Mouse (Mus musculus) C2C12 (cell line): ENCODE data around the gene Kl.

ENCODE experiments used
- CEBPB ChIP-seq: IDR thresholded peaks from one replicate; pipeline ENCODE4 v1.6.1; 2011; ENCODE audit warnings: low read depth, mild to moderate bottlenecking, control low read depth, moderate library complexity
- CTCF ChIP-seq: IDR thresholded peaks from one replicate; pipeline ENCODE4 v1.5.1; 2011; ENCODE audit not compliant: control insufficient read depth, insufficient read depth, insufficient read length
- FOSL1 ChIP-seq: IDR thresholded peaks from one replicate; pipeline ENCODE4 v1.8.0; 2011; ENCODE audit warnings: mild to moderate bottlenecking, low read length; ENCODE audit not compliant: poor library complexity, insufficient read depth, severe bottlenecking
- MAX ChIP-seq: IDR thresholded peaks from one replicate; pipeline ENCODE4 v1.6.1; 2011; ENCODE audit warnings: mild to moderate bottlenecking, control low read depth
- MYOD1 ChIP-seq: IDR thresholded peaks from one replicate; pipeline ENCODE4 v1.6.1; 2011; ENCODE audit warnings: low read depth; ENCODE audit not compliant: control insufficient read depth, insufficient read length
- MYOG ChIP-seq: IDR thresholded peaks from one replicate; pipeline ENCODE4 v1.6.1; 2011; ENCODE audit not compliant: control insufficient read depth, insufficient read length; ENCODE audit errors: extremely low read depth
- USF1 ChIP-seq: IDR thresholded peaks from one replicate; pipeline ENCODE4 v1.6.1; 2011; ENCODE audit warnings: low read depth, mild to moderate bottlenecking, control low read depth, moderate library complexity

DNA sequence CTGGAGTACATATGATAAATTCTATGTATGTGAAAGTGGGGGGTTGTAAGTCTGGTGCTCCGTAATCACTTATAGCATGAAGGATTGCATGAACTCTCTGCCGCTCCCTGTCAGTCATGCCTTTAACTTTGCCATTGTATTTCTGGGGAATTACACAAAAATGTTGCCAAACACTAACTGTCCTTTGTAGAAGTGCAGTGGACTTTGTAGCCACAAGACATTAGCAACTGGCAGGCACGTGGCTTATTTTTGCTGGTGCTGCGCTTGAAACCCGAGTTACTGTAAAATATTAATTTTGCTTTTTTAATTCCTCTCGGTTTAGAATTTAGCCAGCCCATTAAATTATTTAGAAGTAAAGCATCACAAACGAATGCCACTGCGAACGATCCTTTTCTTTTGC lies 2.4 kb downstream of the Kl start:
- no peak for TF ChIP-seq CTCF
- no peak for TF ChIP-seq MAX
- no peak for TF ChIP-seq MYOG
- TF ChIP-seq CEBPB = no peak
- no peak for TF ChIP-seq FOSL1
- TF ChIP-seq USF1 = no peak
- no peak for TF ChIP-seq MYOD1
